Mouse (Mus musculus) intestine, embryonic 16.5 days (tissue): ENCODE results near the gene Fam186a. TPM values are rescaled to one million over a fixed set of nuclear protein-coding genes. Genes with fewer than 3 reads are reported as not detected.
"Not testable (repeated sequence)": the region's sequence is repeated elsewhere in the genome, so short reads cannot be mapped to it uniquely, and the experiment has no call there.

ENCODE experiments used
- ATAC-seq: fragments of 200-750 bp; cut with Nextera tagmentation; 2 replicates; pipeline ENCODE4 v1.8.0; 2017; ENCODE audit warnings: moderate TSS enrichment, moderate library complexity
- H3K27ac ChIP-seq: fragments of 300-500 bp; sonication (generic); 2 replicates; pipeline ENCODE4 v1.5.1; 2014; ENCODE audit warnings: mild to moderate bottlenecking, low read length
- H3K27me3 ChIP-seq: fragments of 300-500 bp; sonication (generic); replicated peaks from 2 replicates; pipeline ENCODE4 v1.6.1; 2014; ENCODE audit warnings: low read length, control low read depth, mixed read lengths; ENCODE audit not compliant: control insufficient read depth, insufficient read depth
- H3K36me3 ChIP-seq: fragments of 300-500 bp; sonication (generic); 2 replicates; pipeline ENCODE4 v1.6.1; 2014; ENCODE audit warnings: low read length, control low read depth; ENCODE audit not compliant: control insufficient read depth, insufficient read depth
- H3K4me1 ChIP-seq: fragments of 300-500 bp; sonication (generic); 2 replicates; pipeline ENCODE4 v1.6.1; 2014; ENCODE audit warnings: low read length, control low read depth, mixed read lengths; ENCODE audit not compliant: control insufficient read depth, insufficient read depth
- H3K4me2 ChIP-seq: fragments of 300-500 bp; sonication (generic); 2 replicates; pipeline ENCODE4 v1.6.1; 2014; ENCODE audit warnings: low read depth, low read length, control low read depth
- H3K4me3 ChIP-seq: fragments of 300-500 bp; sonication (generic); 2 replicates; pipeline ENCODE4 v1.5.1; 2014; ENCODE audit warnings: mild to moderate bottlenecking, low read length
- H3K9ac ChIP-seq: fragments of 300-500 bp; sonication (generic); 2 replicates; pipeline ENCODE4 v1.6.1; 2014; ENCODE audit warnings: low read depth, low read length
- H3K9me3 ChIP-seq: fragments of 300-500 bp; sonication (generic); 2 replicates; pipeline ENCODE4 v1.6.1; 2016; ENCODE audit warnings: low read length, control low read depth; ENCODE audit not compliant: control insufficient read depth
- WGBS: fragments of 180-500 bp; shearing (Covaris S2); extraction: QIAGEN DNeasy Blood & Tissue Kit; methylation state at CpG from one replicate; pipeline ENCODE4 v1.1.7; 2014; 5-methylcytosine and 5-hydroxymethylcytosine counted together
- polyA plus RNA-seq: library from polyadenylated mRNA; unstranded; fragments of >200 nt; fragmentation: Nextera tagmentation; extraction: Ambion mirVana; gene quantifications from 2 replicates; pipeline ENCODE4 v1.2.1, GENCODE M21; 2015

The Fam186a gene
- polyA plus RNA-seq, 1 experiment from 2014 or later: not detected

- Histone ChIP-seq H3K4me2 (peak overlapping the region; percentile 27; the same call in 1 of the 2 replicates), H3K9ac (peak overlapping the region; percentile 43), H3K27me3 (no peaks in the 10 kb centered on the region), H3K9me3 (no peaks in the 10 kb centered on the region), H3K27ac (peak overlapping the region; percentile 76), H3K36me3 (no peaks in the 10 kb centered on the region), H3K4me1 (peaks cover 17% of the 10 kb centered on the region; the same call in 1 of the 2 replicates), H3K4me3 (no peak overlapping the region)
- 34% methylated on average over 8 of the region's 8 CpGs for WGBS
- ATAC-seq: no peak
These were observed 77.5 kb downstream of the Fam186a start for GRCm38 (mm10) chr15:99889275-99889874.

GRCm38 (mm10) chr15:99887130-99887529 lies 79.7 kb downstream of the Fam186a start:
- 84% methylated on average over 2 of the region's 2 CpGs for WGBS
- H3K4me3 ChIP-seq: not testable (repeated sequence)

GRCm38 (mm10) chr15:99884038-99884437 lies 82.8 kb downstream of the Fam186a start:
- no peaks in the 10 kb centered on the region for H3K36me3 ChIP-seq
- H3K4me1 ChIP-seq: no peaks in the 10 kb centered on the region
- no peaks in the 10 kb centered on the region for H3K27me3 ChIP-seq
- no peak overlapping the region for H3K9ac ChIP-seq
- no peak for ATAC-seq
- H3K4me3 ChIP-seq: no peak overlapping the region
- 74% methylated on average over 12 of the region's 12 CpGs for WGBS
- no peaks in the 10 kb centered on the region for H3K9me3 ChIP-seq
- no peak overlapping the region for H3K4me2 ChIP-seq
- H3K27ac ChIP-seq: no peak overlapping the region

More at GRCm38 (mm10) chr15:99887130-99887529, 79.7 kb downstream of the Fam186a start:
- ATAC-seq, H3K36me3 ChIP-seq, H3K9me3 ChIP-seq, H3K27me3 ChIP-seq, H3K27ac ChIP-seq, H3K9ac ChIP-seq, H3K4me2 ChIP-seq: not testable (repeated sequence)
- peaks cover 10% of the 10 kb centered on the region; the same call in 1 of the 2 replicates for H3K4me1 ChIP-seq

- Histone ChIP-seq H3K9me3 (no peaks in the 10 kb centered on the region), H3K4me2 (no peak overlapping the region), H3K27me3 (no peaks in the 10 kb centered on the region), H3K27ac (0 out of 2 replicates have a peak overlapping the region, but pooled peaks have one; percentile 31), H3K36me3 (no peaks in the 10 kb centered on the region), H3K9ac (no peak overlapping the region), H3K4me1 (no peaks in the 10 kb centered on the region), H3K4me3 (no peak overlapping the region)
- no peak for ATAC-seq
- WGBS: 80% methylated on average over 5 of the region's 5 CpGs
These were observed 88.3 kb downstream of the Fam186a start for GRCm38 (mm10) chr15:99878541-99878940.

GRCm38 (mm10) chr15:99875334-99875869 lies 91.5 kb downstream of the Fam186a start, which contains the start of gene Lima1:
TSS of gene Lima1 (minus strand) at chr15:99875456.
- no peaks in the 10 kb centered on the region for H3K4me1 ChIP-seq
- WGBS: under 1% methylated on average over 37 of the region's 38 CpGs
- no peaks in the 10 kb centered on the region for H3K27me3 ChIP-seq
- ATAC-seq: peak; percentile 97
- peak within 1 kb of the TSS; percentile 86 for H3K4me2 ChIP-seq
- peak within 1 kb of the TSS; percentile 86 for H3K9ac ChIP-seq
- H3K36me3 ChIP-seq: no peaks in the 10 kb centered on the region
- H3K4me3 ChIP-seq: peak within 1 kb of the TSS; percentile 78
- H3K9me3 ChIP-seq: no peaks in the 10 kb centered on the region
- H3K27ac ChIP-seq: peak within 1 kb of the TSS; percentile 88

GRCm38 (mm10) chr15:99874612-99875333 lies 92.1 kb downstream of the Fam186a start:
- H3K4me1 ChIP-seq: no peaks in the 10 kb centered on the region
- WGBS: 4% methylated on average over 30 of the region's 30 CpGs
- H3K4me2 ChIP-seq: peak overlapping the region; percentile 86
- peak overlapping the region; percentile 86 for H3K9ac ChIP-seq
- H3K27me3 ChIP-seq: no peaks in the 10 kb centered on the region
- H3K4me3 ChIP-seq: peak overlapping the region; percentile 78
- H3K9me3 ChIP-seq: no peaks in the 10 kb centered on the region
- H3K36me3 ChIP-seq: no peaks in the 10 kb centered on the region
- peak; percentile 71 for ATAC-seq
- peak overlapping the region; percentile 88 for H3K27ac ChIP-seq

GRCm38 (mm10) chr15:99872543-99872942 lies 94.3 kb downstream of the Fam186a start:
- peak overlapping the region; percentile 34 for H3K4me3 ChIP-seq
- ATAC-seq: no peak
- H3K9ac ChIP-seq: no peak overlapping the region
- H3K36me3 ChIP-seq: no peaks in the 10 kb centered on the region
- H3K4me2 ChIP-seq: peak overlapping the region; percentile 50
- no peaks in the 10 kb centered on the region for H3K27me3 ChIP-seq
- peaks cover under 1% of the 10 kb centered on the region; the same call in 1 of the 2 replicates for H3K4me1 ChIP-seq
- no peaks in the 10 kb centered on the region for H3K9me3 ChIP-seq
- WGBS: 86% methylated on average over 3 of the region's 3 CpGs
- H3K27ac ChIP-seq: peak overlapping the region; percentile 40; the same call in 1 of the 2 replicates

Other genes with a start within 250 kb of the Fam186a start
- 33.0 and 47.4 TPM in 2 replicates for gene Gpd1, start 249.5 kb downstream of the Fam186a start, polyA plus RNA-seq
- 249 and 253 TPM in 2 replicates for gene Cox14, start 241.4 kb downstream of the Fam186a start, polyA plus RNA-seq
- 42.1 and 46.8 TPM in 2 replicates for gene Cers5, start 194.2 kb downstream of the Fam186a start, polyA plus RNA-seq
- 105 and 112 TPM in 2 replicates for gene Lima1, start 91.6 kb downstream of the Fam186a start, polyA plus RNA-seq
- gene Larp4, start 3.0 kb upstream of the Fam186a start, polyA plus RNA-seq: 42.8 and 43.8 TPM in 2 replicates
- gene Dip2b, start 71.6 kb upstream of the Fam186a start, polyA plus RNA-seq: 5.6 and 6.3 TPM in 2 replicates